Mouse (Mus musculus): ENCODE results near the gene Wdr86. TPM values are rescaled to one million over a fixed set of nuclear protein-coding genes. Genes with fewer than 3 reads are reported as not detected.

Wdr86 gene
- polyA plus RNA-seq, 1 experiment = 6.2 TPM

GRCm38 (mm10) chr5:24686176-24686575, 44.4 kb downstream of the Wdr86 start:
- WGBS = under 1% methylated on average over 15 of the region's 15 CpGs
- peak overlapping the region; percentile 90 for H3K27ac ChIP-seq (ENCODE audit: insufficient read depth, low read length)
- TF ChIP-seq POLR2A (IDR thresholded peaks at IDR 0.05; ENCODE audit: low read depth, low read length) (no peak; the same call in 1 of the 2 replicates), CTCF (IDR thresholded peaks at IDR 0.05; ENCODE audit: extremely low read depth, insufficient read depth, insufficient read length, insufficient replicate concordance) (no peak)
- peaks cover 7% of the 10 kb centered on the region; the same call in 1 of the 2 replicates for H3K4me1 ChIP-seq (ENCODE audit: control insufficient read depth, insufficient read depth, insufficient read length)
- DNase-seq (ENCODE audit: low read depth in 1 of 2, low spot score in 2 of 2) = peak in 1 of 2 experiments; percentile 78
- H3K27me3 ChIP-seq (ENCODE audit: control insufficient read depth, insufficient read depth, low read length) = no peaks in the 10 kb centered on the region
- H3K4me3 ChIP-seq (ENCODE audit: extremely low read depth, insufficient read depth, insufficient read length) = peak overlapping the region; percentile 91
- peaks cover 12% of the 10 kb centered on the region; the same call in 1 of the 2 replicates for H3K36me3 ChIP-seq (ENCODE audit: control insufficient read depth, insufficient read depth, low read length)

GRCm38 (mm10) chr5:24685366-24686093, 45.0 kb downstream of the Wdr86 start, which contains the start of gene Nub1:
Nub1 (plus strand) TSS chr5:24685532.
- H3K27ac ChIP-seq (ENCODE audit: insufficient read depth, low read length) = peak within 1 kb of the TSS; percentile 90
- TF ChIP-seq CTCF (IDR thresholded peaks at IDR 0.05; ENCODE audit: extremely low read depth, insufficient read depth, insufficient read length, insufficient replicate concordance) = no peak
- TF ChIP-seq POLR2A (IDR thresholded peaks at IDR 0.05; ENCODE audit: low read depth, low read length) = peak; percentile 58
- H3K4me1 ChIP-seq (ENCODE audit: control insufficient read depth, insufficient read depth, insufficient read length) = peaks cover 7% of the 10 kb centered on the region; the same call in 1 of the 2 replicates
- peaks cover 7% of the 10 kb centered on the region; the same call in 1 of the 2 replicates for H3K36me3 ChIP-seq (ENCODE audit: control insufficient read depth, insufficient read depth, low read length)
- H3K4me3 ChIP-seq (ENCODE audit: extremely low read depth, insufficient read depth, insufficient read length) = peak within 1 kb of the TSS; percentile 91
- WGBS = under 1% methylated on average over 53 of the region's 53 CpGs
- peak; percentile 98 to 99 for DNase-seq (ENCODE audit: low read depth in 1 of 2, low spot score in 2 of 2)
- no peaks in the 10 kb centered on the region for H3K27me3 ChIP-seq (ENCODE audit: control insufficient read depth, insufficient read depth, low read length)

GRCm38 (mm10) chr5:24684578-24685365, 45.8 kb downstream of the Wdr86 start:
- TF ChIP-seq POLR2A (IDR thresholded peaks at IDR 0.05; ENCODE audit: low read depth, low read length) = no peak
- TF ChIP-seq CTCF (IDR thresholded peaks at IDR 0.05; ENCODE audit: extremely low read depth, insufficient read depth, insufficient read length, insufficient replicate concordance) = no peak
- 27% methylated on average over 16 of the region's 16 CpGs for WGBS
- peak in 1 of 2 experiments; percentile 16 for DNase-seq (ENCODE audit: low read depth in 1 of 2, low spot score in 2 of 2)

GRCm38 (mm10) chr5:24681436-24681835, 49.1 kb downstream of the Wdr86 start:
- WGBS = 52% methylated on average over 1 of the region's 1 CpGs
- no peak overlapping the region for H3K27ac ChIP-seq (ENCODE audit: insufficient read depth, low read length)
- no peaks in the 10 kb centered on the region for H3K27me3 ChIP-seq (ENCODE audit: control insufficient read depth, insufficient read depth, low read length)
- TF ChIP-seq CTCF (IDR thresholded peaks at IDR 0.05; ENCODE audit: extremely low read depth, insufficient read depth, insufficient read length, insufficient replicate concordance) = no peak
- no peak for TF ChIP-seq POLR2A (IDR thresholded peaks at IDR 0.05; ENCODE audit: low read depth, low read length)
- H3K4me1 ChIP-seq (ENCODE audit: control insufficient read depth, insufficient read depth, insufficient read length) = no peaks in the 10 kb centered on the region
- no peaks in the 10 kb centered on the region for H3K36me3 ChIP-seq (ENCODE audit: control insufficient read depth, insufficient read depth, low read length)
- no peak overlapping the region for H3K4me3 ChIP-seq (ENCODE audit: extremely low read depth, insufficient read depth, insufficient read length)
- no peak for DNase-seq (ENCODE audit: low read depth in 1 of 2, low spot score in 2 of 2)

More at GRCm38 (mm10) chr5:24684578-24685365, 45.8 kb downstream of the Wdr86 start:
- peak overlapping the region; percentile 43 for H3K4me3 ChIP-seq (ENCODE audit: extremely low read depth, insufficient read depth, insufficient read length)
- H3K36me3 ChIP-seq (ENCODE audit: control insufficient read depth, insufficient read depth, low read length) = peaks cover 3% of the 10 kb centered on the region; the same call in 1 of the 2 replicates
- peak overlapping the region; percentile 82 for H3K27ac ChIP-seq (ENCODE audit: insufficient read depth, low read length)
- H3K27me3 ChIP-seq (ENCODE audit: control insufficient read depth, insufficient read depth, low read length) = no peaks in the 10 kb centered on the region
- H3K4me1 ChIP-seq (ENCODE audit: control insufficient read depth, insufficient read depth, insufficient read length) = peaks cover 7% of the 10 kb centered on the region; the same call in 1 of the 2 replicates

- no peak overlapping the region for H3K4me3 ChIP-seq (ENCODE audit: extremely low read depth, insufficient read depth, insufficient read length)
- 22% methylated on average over 4 of the region's 4 CpGs for WGBS
- H3K27me3 ChIP-seq (ENCODE audit: control insufficient read depth, insufficient read depth, low read length) = no peaks in the 10 kb centered on the region
- no peaks in the 10 kb centered on the region for H3K4me1 ChIP-seq (ENCODE audit: control insufficient read depth, insufficient read depth, insufficient read length)
- peak; percentile 60 to 83 for DNase-seq (ENCODE audit: low read depth in 1 of 2, low spot score in 2 of 2)
- no peaks in the 10 kb centered on the region for H3K36me3 ChIP-seq (ENCODE audit: control insufficient read depth, insufficient read depth, low read length)
- no peak overlapping the region for H3K27ac ChIP-seq (ENCODE audit: insufficient read depth, low read length)
- TF ChIP-seq CTCF (IDR thresholded peaks at IDR 0.05; ENCODE audit: extremely low read depth, insufficient read depth, insufficient read length, insufficient replicate concordance) (peak; percentile 83; the same call in 1 of the 2 replicates), POLR2A (IDR thresholded peaks at IDR 0.05; ENCODE audit: low read depth, low read length) (no peak)
Observed at GRCm38 (mm10) chr5:24674238-24674637, 56.3 kb downstream of the Wdr86 start.

Other genes with a start within 250 kb of the Wdr86 start
- gene Gbx1, start 203.5 kb downstream of the Wdr86 start, polyA plus RNA-seq (2012; rRNA removed) = not detected in 2 replicates
- 0.07 and 0.08 TPM in 2 replicates for gene Asb10, start 189.7 kb downstream of the Wdr86 start, polyA plus RNA-seq (2012; rRNA removed)
- not detected in 2 replicates for gene 4931409K22Rik, start 173.9 kb downstream of the Wdr86 start, polyA plus RNA-seq (2012; rRNA removed)
- 30.6 and 43.3 TPM in 2 replicates for gene Abcf2, start 153.3 kb downstream of the Wdr86 start, polyA plus RNA-seq (2012; rRNA removed)
- gene Chpf2, start 144.0 kb downstream of the Wdr86 start, polyA plus RNA-seq (2012; rRNA removed) = 30.0 and 38.9 TPM in 2 replicates
- 2.5 and 3.4 TPM in 2 replicates for gene Smarcd3, start 106.3 kb downstream of the Wdr86 start, polyA plus RNA-seq (2012; rRNA removed)
- gene Nub1, start 45.2 kb downstream of the Wdr86 start, polyA plus RNA-seq (2012; rRNA removed) = 33.8 and 48.8 TPM in 2 replicates
- gene Crygn, start 27.3 kb upstream of the Wdr86 start, polyA plus RNA-seq (2012; rRNA removed) = 0.25 and 0.33 TPM in 2 replicates
- 12.7 and 13.9 TPM in 2 replicates for gene Rheb, start 111.9 kb upstream of the Wdr86 start, polyA plus RNA-seq (2012; rRNA removed)

Measured in spleen, adult 2 months (tissue).